Mouse (Mus musculus) frontal cortex, postnatal 36 days (tissue): ENCODE measurements at regions not wholly inside any gene's neighbourhood (a gene's known extent, or its start where the extent isn't known, plus 50 kb on each side); places are given as distances from the start of the nearest gene placed in this dataset.

ENCODE experiments used
- DNase-seq, 2 experiments: peaks; one replicate each; pipeline ENCODE4 v3.0.0; 2022; ENCODE audit warnings: low spot score in 2 of 2

DNA sequence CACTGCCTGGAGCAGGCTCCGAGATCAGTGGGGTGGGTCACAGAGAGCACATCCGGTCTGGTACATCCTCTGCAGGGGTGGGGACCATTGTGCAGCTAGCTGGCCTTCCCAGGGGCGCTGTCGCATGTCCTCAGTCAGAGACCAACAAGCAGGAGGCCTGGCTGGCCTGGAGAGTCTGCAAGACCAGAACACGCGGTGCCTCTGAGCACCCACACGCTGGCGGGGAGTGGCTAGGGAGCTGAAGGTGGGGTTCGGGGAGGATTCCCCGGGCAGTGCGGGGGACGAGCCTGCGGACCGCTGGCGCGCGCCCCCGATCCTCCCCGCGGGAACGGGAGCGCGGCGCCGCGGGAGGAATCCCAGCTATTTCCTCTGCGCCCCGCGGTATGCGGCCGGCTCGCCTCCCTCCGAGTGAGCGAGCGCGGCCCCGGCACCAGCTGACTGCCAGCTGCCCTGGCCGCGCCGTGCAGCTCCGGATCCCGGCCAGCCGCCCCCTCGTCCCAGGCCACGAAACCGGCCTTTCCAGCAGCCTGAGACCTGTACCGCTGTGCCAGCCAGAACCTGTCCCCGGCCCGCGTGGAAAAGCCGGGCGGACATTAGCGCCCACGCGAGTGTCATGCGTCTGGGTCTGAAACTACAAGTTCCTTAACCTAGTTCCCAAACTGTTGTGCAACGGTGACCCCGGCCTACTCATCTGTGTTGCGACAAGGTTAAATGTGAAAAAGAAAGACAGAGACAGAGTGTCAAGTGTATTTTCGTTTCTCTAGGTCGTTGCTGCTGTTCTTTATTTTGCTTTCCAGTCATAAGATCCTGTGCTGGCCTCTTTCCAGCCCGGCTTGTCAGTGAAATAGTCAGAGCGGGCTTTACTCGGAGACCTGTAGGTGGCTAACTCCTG is 61.2 kb downstream of the Pkdcc start:
- DNase-seq, result peak; percentile 65 to 68

GRCm38 (mm10) chr17:83277117-83277947 is 62.2 kb downstream of the Pkdcc start:
- peak; percentile 57 to 63 for DNase-seq

- no peak for DNase-seq
These were observed 63.1 kb downstream of the Pkdcc start for GRCm38 (mm10) chr17:83277948-83278924.

GRCm38 (mm10) chr17:83283328-83283727 is 67.4 kb upstream of the Eml4 start:
- no peak for DNase-seq

DNA sequence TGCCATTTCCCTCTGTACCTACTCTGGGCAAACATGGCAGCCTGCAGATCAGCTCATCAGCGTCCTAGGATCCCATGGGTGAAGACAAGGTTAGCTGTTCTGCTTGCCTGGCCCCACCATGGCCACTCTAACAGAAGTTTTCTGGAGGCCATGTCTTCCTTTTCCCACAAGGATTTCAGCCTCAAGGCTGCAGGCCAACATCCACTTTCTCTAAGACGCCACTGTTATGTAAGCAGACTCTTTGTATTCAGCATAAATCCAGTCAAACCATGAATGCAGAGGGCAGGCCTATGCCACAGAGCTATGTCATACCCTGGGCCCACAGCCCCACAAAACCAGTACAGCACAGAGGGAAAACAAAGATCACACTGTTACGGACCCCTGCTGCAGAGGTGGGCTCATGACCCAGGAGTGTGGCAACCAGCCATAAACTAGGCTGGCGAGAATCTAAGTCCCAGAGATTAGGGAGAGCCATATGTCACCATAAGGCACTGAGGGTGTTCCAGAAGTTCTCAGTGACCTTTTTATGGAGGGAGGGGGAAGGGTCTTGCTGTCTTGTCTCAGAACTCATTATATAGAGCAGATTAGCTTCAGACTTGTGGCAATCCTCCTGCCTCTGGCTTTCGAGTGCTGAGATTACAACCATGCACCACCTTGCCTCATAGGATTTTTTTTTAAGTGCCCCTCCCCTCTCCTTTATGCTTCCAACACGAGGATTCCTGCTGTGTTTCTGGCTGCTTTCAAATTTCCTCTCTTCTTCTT is 63.2 kb upstream of the Eml4 start:
- DNase-seq, result no peak

GRCm38 (mm10) chr17:83288143-83288492 is 62.6 kb upstream of the Eml4 start:
- peak in 1 of 2 experiments; percentile 49 for DNase-seq

DNA sequence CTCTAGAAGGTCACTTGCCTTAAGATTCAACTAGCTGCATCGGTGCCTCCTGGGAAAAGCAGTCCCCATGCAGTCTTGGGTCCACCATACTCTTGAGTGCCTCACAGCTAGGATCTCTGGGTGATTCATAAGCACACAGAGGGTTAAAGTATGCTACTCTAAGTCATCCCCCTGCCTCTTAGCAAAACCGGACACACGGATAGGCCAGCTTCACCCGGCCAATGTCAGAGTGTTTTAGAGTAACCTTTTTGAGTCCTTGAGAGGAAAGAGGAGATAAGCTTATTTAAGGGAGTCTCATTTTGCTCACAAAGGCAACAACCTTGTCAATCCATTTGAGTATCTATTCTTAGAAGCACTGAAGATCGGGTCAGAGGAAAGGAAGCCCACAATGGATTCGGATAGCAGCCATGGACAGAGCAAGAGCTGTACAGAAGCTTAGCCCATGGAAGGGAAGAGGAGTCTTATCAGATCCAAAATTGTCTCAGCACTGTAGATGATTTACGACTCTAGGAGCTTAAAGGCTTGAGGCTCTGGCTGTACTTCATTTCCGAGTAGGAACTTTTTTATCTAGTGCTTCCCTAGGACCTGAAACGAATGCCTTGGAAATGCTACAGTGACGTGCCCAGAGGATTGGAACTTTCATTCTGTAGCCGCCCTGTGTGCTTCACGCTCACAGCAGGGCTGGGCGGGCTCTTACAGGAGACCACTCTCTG is 55.0 kb upstream of the Eml4 start:
- no peak for DNase-seq

DNA sequence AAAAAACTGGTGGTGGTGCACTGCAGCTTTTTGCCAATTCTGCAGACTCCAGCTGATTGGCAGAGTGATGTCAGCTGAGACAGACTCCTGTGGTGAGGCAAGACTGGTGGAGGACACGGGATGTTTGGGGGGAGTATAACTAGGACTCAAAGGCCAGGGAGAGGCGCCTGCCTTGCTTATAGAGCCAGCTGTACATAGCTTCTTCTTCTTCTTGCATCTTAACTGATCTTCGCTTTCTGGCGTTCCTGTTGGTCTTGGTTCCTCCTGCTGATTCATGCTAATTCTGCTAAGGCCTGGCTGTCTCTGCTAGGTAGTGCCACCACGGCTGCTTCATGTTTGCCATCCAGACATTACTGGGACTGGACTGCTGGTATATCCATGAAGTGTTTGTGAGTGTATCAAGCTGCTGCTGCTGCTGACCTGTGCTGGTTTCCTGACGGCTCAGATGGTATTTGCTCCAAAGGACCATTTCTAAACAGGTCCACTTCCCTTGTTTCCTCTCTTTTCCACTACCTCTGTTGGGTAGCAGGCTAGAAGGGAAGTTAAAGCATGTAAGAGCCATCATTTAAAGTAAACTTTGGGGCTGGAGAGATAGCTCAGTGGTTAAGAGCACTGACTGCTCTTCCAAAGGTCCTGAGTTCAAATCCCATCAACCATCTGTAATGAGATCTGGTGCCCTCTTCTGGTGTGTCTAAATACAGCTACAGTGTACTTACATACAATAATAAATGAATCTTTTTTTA is 53.2 kb upstream of the Eml4 start:
- DNase-seq, result no peak
